Mouse (Mus musculus): ENCODE measurements at regions not wholly inside any gene's neighbourhood (a gene's known extent, or its start where the extent isn't known, plus 50 kb on each side); places are given as distances from the start of the nearest gene placed in this dataset.

DNA sequence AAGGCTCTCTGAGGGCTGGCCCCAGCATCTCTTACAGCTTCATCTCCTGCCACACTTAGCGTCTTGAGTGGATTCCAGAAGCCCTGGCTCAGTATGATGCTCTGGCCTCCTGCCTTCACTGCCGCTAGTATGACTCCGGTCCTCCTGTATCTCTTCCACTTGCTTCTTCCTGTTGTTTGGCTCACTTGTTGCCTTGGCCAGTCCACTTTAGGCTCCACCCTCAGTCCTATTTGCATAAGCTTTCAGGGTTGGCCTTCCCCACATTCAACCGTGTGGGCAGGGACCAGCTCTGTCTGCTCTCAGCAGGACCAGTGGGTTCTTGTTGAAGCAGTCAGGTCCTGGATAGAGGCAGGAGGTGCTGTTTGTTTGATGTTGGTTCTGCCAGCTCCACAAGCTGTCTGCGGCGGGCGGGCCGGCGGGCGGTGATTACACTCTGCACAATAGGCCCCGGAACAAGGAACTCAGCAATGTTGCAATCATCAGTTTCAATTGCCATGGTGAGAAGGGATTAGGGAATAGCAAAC, 232.6 kb upstream of the Chd6 start:
- DNase-seq (ENCODE audit: inconsistent age in 2 of 2, low spot score in 1 of 2): peak; percentile 10 to 73

DNA sequence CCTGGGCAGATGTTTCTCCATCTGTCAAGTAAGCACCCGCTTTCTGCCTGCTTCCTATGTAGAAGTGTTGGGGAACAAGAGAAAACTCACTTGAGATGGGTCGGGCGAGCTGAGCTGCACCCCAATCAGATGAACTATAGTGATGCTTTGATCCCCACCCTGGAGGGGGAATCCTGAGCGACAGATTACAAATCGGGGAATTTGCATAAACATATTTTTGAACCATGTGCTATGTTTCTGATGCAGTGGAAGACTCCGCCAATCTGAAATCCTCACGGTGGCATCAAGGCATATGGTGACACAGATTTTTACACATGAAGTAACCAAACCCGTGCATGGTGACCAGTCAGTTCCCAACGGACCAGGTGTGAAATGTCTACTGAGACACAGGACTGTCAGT, 231.4 kb upstream of the Chd6 start:
- DNase-seq (ENCODE audit: inconsistent age in 2 of 2, low spot score in 1 of 2): no peak

DNA sequence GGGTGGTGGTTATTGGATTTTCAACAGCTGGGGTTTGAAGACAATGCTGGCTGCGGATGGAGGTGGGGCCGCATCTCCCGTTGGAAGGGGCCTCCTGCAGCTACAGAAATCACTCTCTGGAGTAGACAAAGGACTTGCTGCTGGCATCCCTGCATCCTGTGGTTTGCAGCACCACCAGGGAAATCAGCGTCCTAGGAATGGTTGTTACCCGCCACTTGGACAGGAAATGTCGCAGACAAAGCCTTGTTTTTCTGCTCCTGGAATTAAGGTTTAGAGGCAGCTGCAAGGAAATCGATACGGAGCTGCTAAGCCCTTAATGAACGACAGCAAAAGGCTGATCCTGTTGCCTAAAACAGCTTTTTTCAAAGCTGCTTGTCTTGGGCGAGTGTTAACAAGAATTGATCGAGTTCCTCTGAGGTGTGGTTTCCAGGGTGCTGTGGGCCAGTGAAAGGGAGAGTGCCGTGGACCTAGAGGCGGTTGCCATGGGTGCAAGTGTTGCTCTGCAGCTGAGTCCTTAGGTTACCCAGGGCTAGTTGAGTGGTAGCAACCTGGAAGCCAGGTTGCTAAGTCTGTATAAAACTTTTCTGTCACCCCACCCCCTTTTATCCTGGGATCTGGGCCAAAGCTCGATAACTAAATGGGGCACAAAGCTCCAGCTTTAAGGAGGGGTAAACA, 230.6 kb upstream of the Chd6 start:
- DNase-seq (ENCODE audit: inconsistent age in 2 of 2, low spot score in 1 of 2): no peak

DNA sequence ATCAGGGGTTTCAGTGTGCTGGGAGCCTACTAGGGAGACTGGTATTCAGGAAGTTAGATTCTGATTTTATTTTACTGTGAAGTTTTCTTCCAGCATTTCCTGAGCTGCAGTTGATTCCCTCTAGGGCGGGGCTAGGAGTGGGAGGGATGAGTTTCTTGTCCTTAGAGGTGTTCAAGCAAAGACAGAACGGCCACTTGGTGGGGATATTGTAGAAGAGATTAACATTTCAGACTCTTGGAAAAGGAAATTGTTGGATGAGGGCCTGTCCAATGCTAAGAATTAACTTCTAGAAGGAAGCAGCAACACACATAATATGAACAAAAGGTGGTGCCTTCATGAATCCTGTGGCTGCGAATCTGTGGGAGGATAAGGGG, 230.1 kb upstream of the Chd6 start:
- DNase-seq (ENCODE audit: inconsistent age in 2 of 2, low spot score in 1 of 2): no peak

DNA sequence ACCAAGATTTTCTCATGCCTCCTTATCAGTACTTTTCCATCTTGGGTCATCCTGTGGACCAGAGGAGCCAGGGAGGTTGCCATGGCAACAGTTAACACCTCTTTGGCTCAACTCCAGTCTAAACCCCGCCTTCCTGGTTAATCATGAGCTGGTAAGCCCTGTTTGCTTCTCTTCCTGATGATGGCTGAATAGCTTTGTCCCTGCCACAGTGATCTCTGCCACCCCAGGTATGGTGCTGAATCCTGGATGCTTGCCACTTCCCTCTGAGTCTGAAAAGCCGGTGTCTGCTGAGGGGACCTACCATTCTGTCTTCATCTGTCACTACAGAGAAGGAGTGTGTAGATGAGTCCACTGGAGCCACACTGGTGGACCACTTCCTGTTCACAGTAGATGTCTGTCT, 223.8 kb upstream of the Chd6 start:
- peak in 1 of 2 experiments; percentile 28 for DNase-seq (ENCODE audit: inconsistent age in 2 of 2, low spot score in 1 of 2)

DNA sequence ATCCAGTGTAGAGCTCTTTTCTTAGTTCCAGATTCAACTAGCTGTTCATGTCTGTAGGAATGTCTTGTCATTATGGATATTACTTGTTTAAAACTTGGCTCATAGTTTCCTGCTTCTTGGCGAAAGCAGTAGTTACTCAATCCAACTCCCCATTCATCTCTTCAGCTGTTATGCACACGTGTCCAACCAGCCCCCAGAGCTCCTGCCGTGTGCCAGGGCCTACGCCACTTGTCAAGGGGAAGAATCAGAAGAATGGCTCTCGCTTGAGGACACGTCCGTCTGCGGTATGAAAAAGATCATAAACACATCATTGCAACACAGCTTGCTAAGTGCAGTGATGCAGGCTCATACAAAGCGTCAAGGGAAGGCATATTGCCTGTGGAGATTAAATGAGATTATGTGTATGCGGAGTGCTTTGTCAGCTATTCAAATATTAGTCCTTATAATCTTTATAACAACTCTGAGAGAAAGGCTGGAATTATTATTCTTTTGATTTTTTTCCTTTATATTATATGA, 223.0 kb upstream of the Chd6 start:
- DNase-seq (ENCODE audit: inconsistent age in 2 of 2, low spot score in 1 of 2): no peak

DNA sequence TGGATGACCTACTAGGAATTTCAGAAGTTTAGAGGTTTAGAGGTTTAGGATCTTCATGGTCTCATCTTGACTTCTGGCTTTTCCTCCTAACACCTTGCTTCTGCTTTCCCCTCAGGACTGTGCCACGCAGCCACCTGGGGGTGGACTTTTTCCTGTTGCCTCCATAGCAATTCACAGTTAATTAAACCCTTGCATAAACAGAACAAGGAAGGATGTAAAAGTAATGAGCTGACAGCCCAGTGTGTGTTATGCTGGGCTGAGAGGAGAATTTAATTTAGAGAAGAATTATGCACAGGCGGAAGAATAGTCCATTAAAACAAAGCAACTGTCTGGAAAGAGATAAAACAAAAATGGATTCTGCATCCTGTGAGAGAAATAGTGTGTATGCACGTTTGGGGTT, 193.9 kb upstream of the Chd6 start:
- no peak for DNase-seq (ENCODE audit: inconsistent age in 2 of 2, low spot score in 1 of 2)

DNA sequence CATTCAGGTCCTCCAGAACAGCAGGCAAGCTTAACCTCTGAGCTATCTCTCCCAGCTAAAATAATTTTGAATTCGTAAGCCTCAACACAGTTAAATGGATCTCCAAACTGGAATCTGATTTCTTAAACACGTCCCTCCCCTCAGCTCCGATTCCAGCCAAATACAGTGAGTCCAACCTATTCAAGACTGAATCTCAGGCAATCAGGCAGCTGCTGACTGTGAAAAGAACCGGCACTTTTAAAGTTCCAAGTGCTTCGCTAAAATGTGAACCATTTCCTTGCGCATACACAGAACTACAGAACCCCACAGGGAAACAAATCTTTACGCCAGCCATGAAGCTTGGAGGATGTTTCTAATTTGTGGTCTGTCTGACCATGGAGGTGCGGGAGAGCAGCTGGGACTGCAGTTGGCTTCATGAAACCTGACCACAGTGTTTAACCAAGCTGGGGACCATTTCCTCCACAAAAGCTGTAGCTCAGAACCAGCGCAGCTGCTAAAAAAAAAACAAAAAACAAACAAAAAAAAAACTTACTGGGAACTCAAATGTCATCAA, 160.1 kb upstream of the Chd6 start:
- DNase-seq (ENCODE audit: inconsistent age in 2 of 2, low spot score in 1 of 2): no peak

DNA sequence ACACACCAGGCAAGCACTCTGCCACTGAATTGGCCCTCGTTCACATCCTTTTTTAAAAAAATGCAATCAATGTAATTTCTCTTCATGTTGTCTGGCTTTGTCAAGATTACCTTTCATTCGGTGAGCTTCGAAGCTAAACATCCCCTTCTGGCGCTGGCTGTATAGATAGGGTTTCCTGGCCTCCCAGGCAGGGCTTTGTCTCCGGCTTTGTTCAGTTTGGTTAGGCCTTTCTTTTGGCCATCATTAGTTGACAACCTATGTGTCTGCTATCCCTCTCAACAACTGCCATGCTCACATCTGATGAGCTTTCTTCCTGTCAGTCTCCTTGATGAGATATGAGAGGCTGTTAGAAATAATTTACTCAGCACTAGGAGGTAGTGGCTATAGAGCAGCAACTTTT, 157.6 kb upstream of the Chd6 start:
- no peak for DNase-seq (ENCODE audit: inconsistent age in 2 of 2, low spot score in 1 of 2)

DNA sequence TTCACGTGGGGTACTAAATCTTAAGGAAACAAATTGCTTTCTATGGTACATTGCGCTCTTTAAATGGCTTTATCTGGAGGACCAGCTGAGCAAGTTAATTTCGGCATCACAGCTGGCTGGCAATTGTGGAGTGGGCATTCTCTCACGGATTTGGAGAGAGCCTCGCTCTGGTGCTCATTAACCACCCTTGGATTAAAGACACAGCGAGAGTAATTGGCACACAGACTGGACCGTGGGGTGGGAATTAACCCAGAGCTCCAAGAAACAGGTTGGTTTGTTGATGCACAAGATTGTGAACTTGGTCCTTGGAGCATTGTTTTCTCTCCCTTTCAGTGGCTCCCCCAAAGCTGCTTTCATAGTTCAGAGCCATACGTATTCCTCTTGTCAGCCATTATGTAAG, 156.3 kb upstream of the Chd6 start:
- no peak for DNase-seq (ENCODE audit: inconsistent age in 2 of 2, low spot score in 1 of 2)

DNA sequence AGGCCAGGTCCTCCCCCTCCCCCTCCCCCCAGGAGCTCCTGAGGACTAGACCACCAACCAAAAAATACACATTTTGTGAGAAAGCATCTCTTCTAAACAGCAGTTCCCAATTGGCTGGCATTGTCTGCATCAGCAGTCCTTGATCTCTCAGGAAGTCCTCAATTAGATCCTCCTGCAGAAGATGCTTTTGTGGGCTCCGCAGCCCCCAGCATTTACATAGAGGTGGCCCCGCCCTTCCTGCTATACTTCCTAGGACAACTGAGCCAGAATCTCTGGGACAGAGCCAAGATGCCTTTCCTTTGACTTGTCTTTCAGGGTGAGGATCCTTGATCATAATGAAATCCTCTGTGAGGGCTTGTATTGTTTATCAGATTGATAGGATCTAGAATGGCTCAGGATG, 143.9 kb upstream of the Chd6 start:
- DNase-seq (ENCODE audit: inconsistent age in 2 of 2, low spot score in 1 of 2): no peak

DNA sequence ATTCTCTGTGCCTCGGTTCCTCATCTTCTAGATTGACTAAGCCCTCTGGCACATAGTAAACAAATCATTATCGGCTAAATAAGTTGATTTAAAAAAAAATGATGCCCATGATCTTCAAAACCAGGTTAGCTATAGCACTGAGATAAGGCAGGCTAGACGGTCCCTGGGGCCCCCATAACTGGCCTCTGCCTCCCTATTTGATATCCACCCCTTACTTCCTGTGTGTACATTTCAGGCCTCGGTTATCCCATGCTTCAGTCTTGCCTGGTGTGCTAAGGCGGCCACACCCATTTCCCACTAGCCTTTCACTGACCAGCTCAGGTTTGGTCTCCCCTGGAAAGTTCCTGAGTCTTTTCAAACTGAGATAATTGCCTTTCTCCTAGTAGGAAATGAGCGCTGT, 132.8 kb upstream of the Chd6 start:
- no peak for DNase-seq (ENCODE audit: inconsistent age in 2 of 2, low spot score in 1 of 2)

DNA sequence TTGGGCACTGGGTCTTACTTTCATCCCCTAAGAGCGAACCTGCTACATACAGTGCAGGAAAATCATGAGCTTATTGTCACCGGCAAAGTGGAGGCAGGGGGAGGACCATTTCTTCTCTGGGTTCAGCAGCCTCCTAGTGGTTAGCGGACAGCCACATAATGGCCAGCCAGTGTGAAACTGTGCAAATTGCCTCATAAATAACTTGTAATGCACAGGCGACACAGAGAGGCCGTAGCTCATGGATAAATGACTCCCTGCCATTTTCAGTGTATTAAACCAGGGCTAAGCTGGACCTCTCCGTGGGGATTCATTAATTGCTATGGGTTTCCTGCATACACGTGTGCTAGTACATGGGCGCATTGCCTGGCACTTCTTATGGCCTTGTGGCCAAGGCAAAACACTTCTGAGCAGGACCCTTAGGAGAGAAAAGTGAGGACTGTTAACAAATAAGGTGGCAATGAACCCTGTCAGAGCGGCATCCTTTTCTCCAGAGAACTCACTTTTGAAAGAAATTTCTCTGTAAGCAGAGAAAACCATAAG, 128.5 kb upstream of the Chd6 start:
- DNase-seq (ENCODE audit: inconsistent age in 2 of 2, low spot score in 1 of 2): no peak

DNA sequence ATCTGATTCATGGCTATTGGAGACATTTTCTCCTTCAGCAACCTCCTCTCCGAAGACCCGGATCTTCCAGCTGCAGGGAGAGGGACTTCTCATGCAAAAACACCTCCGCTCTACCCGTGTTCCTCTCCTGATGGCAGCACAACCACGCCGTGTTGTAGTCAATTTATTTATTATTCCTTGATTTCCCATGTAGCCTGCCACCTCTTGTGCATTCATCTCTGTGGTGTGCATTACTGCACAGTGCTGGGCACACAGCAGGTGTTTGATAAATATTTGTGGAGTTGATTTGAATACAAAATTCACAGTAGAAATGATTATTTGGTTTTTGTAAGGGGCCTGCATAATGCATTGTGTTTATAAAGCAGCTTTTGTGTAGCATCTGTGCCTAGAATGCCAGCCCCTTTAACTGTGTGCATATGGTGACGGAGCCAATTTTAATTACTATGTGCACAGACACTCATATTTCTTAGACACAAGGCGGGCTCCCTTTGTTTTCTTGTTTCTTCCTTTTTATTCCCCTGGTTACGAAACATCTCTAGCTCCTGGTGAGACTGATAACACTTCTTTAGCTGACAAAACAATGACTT, 124.4 kb upstream of the Chd6 start:
- no peak for DNase-seq (ENCODE audit: inconsistent age in 2 of 2, low spot score in 1 of 2)

DNA sequence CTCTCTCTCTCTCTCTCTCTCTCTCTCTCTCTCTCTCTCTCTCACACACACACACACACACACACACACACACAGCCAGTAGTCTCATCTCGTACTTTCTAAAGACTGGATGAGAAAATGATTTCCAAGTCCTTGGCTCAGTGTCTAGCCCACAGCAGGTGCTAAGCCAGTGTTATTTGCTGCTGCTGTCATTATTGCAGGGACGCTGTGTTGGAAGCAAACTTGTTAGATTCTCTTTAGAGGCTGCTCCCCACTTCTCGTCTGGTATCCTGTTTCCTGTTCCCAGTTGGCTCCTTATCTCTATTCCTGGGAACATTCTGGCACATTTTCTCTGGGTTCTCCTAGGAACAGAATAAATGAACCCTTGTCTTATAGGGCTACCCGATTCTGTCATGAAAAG, 122.5 kb upstream of the Chd6 start:
- no peak for DNase-seq (ENCODE audit: inconsistent age in 2 of 2, low spot score in 1 of 2)

DNA sequence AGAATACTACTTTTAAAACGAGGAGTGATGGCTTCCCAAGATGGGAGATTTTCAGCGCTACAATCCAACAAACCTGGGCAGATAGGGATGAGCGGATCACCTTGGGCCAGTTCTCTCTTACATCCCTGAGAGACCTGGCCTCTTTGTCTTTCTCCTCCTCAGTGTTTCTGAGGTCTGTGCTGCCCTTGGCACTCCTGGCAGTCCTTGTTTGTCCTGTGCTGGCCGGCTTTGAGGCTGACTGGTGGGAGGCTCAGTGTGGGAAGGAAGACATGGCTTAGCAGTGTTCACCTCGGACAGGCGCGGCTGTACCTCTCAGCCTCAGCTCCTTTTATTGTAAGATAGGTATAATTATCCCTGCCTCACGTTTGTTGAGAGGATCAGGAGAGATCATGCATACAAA, 106.9 kb upstream of the Chd6 start:
- no peak for DNase-seq (ENCODE audit: inconsistent age in 2 of 2, low spot score in 1 of 2)

DNA sequence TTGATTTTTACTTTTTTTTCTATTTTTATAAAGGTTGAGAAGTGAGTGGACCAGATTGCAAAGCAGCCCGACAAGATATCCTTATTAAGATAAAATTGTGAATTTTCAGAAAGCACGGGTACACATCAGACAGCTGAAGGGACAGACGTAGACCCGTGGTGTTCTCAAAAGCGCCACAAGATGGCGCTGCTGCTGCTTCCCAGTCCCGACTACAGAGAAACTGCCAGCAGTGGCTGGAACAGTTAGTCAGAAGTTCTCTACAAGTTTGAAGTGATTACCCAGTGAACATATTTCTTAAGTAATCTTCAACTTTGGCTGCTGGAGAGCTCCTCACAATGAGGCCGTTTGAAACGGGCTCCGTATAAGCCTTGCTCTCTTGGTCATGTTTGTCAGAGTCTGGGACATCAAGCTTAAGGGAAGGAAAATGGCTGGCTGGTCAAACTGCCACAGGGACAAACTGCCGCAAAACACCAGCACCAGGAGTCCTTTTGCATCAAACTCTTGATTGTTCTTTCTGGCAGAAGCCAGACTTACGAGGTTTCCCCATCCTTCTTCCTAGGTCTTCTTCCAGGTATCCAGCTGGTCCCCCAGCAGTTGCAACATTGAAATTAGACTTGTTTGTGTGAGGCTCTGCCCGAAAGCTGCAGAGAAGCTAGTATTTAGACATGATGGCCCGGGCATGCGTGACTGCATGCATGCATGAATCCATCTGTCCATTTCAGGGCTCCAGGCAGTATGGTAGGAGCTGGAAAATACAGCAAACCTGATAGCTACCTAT, 106.0 kb upstream of the Chd6 start:
- DNase-seq (ENCODE audit: inconsistent age in 2 of 2, low spot score in 1 of 2): peak; percentile 73 to 88

DNA sequence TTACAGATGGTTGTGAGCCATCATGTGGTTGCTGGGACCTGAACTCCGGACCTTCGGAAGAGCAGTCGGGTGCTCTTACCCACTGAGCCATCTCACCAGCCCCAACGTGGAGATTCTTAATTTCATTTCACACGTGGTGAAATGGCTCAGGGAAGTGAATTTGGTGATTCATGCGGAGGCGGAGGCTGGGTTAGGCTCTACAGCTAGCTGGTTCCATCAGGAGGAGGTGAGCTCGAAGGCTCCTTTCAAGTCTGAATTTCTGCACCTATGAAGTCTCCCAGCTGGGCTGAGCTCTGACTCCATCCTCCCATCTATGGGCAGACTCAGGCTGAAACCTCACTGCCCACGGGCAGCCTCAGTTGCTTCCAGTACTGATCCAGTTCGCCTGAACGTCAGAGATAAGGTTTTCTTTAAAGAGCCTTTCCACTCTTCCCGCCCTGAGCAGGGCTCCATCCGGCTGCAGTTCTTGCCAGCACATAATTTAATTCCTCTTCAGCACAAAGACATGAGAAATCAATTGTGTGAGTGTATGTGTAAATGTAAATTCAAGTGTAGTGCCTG, 103.5 kb upstream of the Chd6 start:
- no peak for DNase-seq (ENCODE audit: inconsistent age in 2 of 2, low spot score in 1 of 2)

DNA sequence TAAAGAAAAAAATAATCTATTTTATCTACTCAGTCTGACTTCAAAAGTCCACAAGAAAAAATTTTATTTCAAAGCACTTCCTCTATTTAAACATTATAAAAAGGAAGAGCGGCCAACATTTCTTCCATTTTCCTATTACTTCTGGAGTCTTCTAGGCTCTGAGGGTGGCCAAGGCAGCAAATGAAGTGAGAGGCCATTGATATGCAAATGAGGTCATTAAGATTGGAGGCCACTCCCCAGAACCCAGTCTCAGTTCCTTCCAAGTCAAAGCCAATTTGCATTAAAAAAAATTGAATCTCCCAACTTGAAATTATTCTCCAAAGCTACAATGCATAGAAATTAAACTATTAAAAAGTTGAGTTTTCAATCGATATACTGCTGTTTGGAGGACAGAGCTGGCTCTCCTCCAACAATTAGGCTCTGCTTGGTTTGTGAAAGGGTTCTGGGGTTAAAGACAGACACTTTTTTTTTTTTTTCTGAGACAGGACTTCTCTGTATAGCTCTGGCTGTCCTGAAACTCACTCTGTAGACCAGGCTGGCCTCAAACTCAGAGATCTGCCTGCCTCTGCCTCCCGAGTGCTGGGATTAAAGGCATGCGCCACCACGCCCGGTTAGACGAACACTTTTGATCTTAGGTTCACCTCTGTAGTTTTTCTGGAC, 88.0 kb upstream of the Chd6 start:
- DNase-seq (ENCODE audit: inconsistent age in 2 of 2, low spot score in 1 of 2): no peak

DNA sequence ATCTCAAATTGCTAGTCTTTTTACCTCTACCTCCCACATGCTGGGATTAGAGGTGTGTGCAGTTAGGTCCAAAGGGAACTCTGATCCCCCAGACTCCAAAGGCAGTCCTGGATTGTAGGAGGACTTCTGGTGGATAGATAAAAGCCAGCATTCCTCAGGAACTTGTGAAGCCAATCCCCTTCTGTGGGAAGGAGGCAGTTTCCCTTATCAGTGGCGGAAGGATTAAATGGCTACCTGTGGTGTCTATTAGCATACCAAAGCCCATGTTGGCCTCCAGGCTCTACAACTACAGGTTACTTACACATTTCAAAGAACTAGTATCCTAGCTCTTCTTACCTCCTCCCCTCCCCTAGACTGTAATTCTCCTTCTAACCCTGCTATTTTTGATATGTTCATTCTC, 78.6 kb upstream of the Chd6 start:
- no peak for DNase-seq (ENCODE audit: inconsistent age in 2 of 2, low spot score in 1 of 2)

DNA sequence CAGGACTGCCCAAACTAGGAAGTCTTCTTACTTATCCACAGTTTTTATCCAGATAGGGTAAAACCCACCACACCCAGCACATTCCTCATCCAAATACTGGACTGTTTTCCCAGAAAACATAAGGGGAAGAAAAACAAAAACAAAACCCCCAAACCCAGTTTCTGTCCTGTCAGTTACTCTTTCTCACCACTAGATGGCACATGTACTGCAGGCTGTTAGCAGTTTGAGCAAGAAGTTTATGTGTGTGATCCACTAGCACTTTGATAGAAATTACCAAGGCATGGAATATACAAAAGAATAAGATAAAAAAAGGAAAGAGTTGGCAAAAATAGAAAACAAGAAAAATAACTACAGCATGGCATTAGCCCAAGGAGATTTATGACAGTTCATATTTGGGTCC, 76.2 kb upstream of the Chd6 start:
- peak in 1 of 2 experiments; percentile 45 for DNase-seq (ENCODE audit: inconsistent age in 2 of 2, low spot score in 1 of 2)
